Mouse (Mus musculus) 416B (cell line): ENCODE measurements around the gene B4galnt1.
A peak's percentile ranks its signal among the peaks of the same experiment; 100 is the strongest.

Experiments
- DNase-seq: peaks from one replicate; pipeline ENCODE4 v3.0.0; 2011; ENCODE audit warnings: low read depth

B4galnt1 gene

DNA sequence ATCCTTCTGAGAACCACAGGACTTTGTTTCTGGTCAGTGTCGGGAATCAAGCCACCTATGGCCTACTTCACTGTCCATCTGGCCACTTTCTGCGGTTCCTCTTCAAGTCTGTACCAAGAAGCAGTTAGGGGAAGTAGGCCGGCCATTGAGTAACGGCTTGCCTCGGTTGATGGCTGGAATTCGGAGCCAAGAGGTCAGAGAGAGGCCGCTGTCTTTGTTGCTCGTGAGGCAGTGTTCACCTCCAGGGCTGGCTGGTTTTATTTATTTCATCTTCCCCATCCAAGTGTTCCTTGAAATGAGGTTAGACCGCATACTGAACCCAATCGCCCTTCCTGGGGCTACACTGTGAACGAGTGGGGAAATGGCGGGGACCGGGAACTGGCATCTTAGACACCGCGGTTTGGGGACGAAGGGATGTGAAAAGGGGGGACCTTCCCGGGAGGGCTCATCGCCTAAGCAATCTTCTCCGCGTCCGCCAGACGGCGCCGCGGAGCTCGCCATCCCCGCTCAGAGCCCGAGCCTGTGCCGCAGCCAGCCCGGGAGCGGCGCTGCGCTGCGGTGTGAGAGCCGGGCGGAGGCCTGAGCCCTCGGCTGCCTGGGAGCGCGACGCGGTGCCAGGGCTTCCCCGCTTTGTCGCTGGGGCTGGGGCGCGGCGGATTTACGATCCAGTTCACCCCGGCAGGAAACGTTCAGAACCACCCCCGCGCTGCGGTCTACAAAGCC lies at the start of gene B4galnt1:
Gene B4galnt1, plus strand, starts transcription at position 595 of the 723 bp plus-strand sequence.
- peak; percentile 91 for DNase-seq

DNA sequence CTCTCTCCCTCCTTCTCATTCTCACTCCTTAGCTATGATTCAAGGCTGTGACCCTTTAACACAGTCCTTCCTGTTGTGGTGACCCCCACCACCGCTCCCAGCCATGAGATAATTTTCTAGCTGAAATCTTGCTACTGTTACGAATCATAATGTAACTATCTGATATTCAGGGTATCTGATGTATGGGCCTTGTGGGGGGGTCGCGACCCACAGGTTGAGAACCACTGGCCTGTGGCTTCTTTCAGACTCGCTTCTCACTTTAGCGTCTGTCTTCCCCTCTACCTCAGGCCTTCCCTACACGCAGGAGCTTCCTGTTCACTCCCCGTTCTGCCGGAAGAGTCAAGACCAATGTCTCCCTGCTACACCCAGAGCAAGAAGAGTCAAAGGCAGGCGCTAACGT lies 46.6 kb upstream of the B4galnt1 start:
- DNase-seq, result no peak

DNA sequence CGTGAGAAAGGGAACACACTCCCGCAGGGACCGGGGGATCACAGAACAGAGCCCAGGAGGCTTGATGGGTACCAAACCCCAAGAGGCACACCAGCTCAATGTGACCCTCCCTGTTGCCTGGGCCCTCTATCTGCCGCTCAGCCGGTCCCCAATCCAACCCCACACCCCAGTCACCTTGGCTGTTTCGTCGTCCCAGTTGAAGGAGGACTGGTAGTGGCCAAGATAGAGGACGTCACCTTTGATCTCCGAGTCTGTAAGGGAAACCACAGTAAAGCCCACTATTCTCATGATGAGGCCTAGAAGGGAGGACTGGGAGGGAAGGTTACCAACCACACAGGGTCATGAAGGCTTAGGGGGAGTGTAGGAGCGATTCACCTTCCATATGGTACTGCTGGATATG lies 45.8 kb upstream of the B4galnt1 start:
- DNase-seq, result no peak

DNA sequence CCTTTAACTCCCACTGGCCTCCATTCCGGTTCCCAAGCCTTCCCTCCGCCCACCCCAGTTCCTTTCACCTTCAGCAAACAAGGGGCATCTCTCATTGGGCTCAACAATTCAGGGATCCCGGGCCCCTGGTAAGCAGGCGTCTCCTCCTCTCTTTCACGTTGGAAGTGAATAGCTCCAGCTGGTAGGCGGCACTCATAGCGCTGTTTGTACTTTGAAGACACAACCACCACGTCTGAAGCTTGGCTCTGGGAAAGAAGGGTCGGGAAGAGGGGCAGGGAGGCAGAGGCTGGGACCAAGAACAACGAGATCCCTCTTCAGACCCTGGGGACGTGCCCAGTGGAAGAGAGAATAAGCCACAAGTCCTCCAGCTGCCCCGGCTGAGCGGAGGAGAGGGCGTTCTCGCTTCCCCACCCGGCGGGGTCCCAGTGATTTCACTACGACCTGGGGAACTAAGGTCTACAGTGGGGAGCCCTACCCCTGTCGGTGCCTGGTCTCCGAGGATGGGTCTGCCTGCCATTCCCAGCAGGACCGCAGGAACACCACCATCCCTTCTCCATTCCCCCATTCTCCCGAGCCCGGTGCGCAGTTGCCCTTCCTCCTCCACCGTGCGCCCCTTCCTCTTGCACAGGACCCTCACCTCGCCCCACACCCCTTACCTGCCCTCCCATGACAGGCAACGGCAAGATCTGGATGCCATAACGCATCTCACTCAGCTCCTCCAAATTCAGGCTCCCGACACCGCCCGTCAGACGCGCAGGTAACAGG lies 44.5 kb upstream of the B4galnt1 start:
- DNase-seq, result no peak

DNA sequence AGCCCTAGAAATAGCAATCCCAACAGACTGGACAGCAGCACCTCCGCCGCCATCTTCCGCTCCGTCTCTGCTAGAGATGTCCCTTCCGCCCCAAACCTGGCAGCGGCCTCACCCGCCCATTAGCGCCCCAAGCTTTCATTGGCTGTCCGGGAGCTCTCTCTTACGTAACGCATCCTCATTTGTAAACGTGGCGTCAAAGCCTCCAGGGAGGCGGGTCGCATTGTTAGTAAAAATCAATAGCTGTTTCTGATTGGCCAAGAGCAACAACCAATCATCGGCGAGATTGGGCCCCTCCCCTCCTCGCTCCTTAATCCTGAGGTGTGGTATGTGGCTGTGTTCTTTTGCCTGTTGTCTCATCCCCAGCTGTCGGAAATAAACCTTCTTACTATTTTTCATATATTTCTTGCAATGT lies 44.0 kb upstream of the B4galnt1 start, which contains the start of gene Os9:
Gene Os9, minus strand, starts transcription at position 66 of the 412 bp plus-strand sequence.
- DNase-seq, result peak; percentile 99

DNA sequence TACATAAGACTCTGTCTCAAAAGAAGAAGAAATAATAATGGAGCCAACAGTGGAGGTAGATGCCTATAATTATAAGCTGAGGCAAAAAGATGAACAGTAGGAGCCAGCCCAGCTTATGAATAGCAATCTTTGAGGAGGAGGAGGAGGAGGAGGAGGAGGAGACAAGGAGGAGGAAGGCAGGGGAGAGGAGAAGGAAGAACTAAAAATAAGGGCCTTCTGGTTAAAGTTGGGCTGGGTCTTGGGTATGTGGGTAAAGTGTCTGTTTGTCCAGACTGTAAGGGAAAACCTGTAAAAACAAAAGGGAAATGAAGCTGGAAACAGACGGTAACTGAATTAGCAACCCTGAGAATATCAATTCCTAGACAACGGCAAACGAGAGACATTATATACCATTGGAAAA lies 43.0 kb upstream of the B4galnt1 start:
- DNase-seq, result peak; percentile 51

DNA sequence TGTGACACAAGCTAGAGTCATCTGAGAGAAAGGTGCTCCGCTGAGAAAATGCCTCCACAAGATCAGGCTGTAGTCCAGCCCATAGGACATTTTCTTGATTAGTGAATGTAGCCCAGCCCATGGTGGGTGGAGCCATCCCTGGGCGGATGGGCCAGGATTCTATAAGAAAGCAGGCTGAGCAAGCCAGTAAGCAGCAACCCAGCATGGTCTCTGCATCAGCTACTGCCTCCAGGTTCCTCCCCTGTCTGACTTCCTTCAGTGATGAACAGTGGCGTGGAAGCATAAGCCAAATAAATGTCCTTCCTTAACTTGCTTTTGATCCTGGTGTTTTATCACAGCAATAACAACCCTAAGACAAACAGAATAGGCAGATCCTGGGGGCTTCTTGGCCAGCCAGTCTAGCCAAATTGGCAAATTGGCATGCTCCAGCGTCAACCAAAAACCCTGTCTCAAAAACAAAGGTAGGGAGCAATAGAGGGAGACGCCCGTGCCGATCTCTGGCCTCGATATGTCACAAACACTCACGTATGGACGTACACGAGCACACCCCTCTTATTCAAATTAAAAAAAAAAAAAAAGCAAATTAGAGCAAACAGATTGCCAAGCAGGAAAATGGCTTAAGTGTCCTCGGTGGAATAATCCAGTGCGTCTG lies 42.1 kb upstream of the B4galnt1 start:
- DNase-seq, result peak; percentile 89

DNA sequence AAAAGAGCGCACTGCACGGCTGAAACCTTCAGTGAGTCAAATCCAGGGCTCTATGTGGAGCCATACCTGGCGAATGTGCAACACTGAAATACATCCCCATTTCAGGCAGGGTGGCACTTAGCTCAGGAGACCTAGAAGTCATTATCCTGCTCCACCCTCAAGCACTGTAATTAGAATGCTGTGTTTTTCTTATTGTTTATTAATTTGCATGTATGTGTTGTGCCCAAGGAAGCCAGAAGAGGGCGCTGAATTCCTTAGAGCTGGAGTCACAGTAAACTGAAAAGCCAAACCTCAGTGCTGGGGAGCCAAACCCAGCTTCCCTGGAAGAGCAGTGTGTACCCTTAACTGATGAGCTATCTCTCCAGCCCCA lies 41.6 kb upstream of the B4galnt1 start:
- peak; percentile 87 for DNase-seq

DNA sequence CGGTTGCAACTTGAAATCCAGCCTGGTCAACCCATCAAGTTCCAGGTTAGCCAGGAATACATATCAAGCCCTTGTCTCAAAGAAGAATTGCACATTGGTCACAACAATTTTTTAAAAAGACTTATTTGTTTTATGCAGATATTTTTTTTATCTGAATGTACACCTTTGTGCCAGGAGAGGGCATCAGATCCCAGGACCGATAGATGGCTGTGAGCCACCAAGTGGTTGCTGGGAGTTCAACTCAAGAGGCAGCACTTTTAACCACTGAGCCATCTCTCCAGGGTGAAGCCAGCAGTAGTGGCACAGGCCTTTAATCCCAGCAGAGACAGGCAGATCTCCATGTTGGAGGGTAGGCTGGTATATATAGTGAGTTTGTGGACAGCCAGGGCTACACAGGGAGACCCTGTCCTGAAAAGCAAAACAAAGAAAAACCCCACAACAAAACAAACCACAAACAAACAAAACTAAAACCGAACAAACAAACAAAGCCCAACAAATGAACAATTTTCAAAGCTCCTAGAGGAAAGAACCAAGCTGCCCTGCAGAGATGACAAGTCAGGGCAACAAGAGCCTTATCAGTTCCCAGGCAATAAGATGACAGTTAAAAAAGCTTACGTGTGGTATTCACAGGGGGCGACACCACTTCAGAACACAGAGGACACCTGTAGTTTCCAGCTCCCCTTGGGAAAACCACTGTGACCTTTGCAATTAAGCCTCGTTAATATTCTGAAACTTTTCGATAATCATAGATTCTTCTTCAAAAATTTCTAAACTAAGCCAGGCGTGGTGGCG lies 39.6 kb upstream of the B4galnt1 start:
- DNase-seq, result peak; percentile 86

DNA sequence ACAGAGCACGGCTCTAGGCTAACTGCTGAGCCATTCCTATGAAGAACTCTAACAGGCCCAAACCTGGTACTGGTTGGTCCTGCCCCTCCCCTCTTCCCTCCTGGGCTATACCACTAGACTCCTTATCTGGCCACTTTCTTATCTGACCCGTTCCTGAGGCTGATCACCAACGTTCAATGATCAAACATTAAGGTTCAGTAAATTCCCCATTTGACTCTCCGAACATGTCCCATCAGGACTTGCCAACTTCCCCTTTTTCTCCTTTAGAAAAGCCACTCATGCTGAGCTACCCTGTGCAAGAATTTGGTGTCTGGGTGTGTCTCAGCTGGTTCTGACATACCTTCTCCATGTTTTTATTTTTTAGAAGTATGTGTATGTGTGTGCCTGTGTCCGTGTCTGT lies 38.4 kb upstream of the B4galnt1 start:
- DNase-seq, result peak; percentile 70

DNA sequence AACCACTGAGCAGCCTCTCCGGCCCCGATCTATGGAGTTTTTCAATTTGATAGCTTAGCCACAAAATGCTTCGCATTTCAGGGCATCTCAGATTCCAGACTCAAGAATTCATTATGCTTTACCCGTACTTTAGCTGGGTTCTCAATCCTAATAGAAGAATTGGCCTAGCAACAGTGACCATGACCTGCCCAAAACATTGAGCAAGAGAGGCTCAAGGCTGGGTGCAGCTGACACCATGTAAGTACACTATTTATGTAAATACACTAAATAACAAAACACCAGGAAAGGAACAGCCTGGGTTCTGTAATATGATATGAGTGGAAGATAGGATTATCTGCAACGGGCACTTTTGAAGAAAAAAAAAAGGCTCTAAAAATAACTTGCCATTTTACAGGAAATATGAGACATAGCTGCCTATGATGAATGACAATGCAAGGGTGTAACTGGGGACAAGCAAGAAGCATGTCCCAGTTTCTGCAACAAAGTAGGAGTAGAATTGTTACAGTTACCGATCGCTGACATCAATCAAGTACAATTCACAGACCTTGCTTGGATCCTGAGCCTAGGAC lies 37.2 kb upstream of the B4galnt1 start:
- DNase-seq, result peak; percentile 85

DNA sequence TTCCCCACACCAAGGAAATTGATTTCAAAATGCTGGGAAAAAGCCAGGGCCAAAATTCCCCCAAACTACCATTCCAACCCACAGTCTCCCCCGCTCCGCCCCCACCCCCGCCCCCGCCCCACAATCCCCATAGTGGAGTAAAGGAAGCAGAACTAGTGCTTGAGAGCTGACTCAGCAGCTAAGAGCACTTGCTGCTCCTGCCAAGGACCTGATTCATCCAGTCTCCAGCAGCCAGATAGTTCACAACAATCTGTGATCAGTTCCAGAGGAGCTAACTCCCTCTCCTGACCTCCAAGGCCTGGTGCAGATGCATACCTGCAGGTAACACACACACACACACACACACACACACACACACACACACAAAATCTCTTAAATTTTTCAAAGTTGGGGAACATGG lies 35.6 kb upstream of the B4galnt1 start:
- DNase-seq, result peak; percentile 72

DNA sequence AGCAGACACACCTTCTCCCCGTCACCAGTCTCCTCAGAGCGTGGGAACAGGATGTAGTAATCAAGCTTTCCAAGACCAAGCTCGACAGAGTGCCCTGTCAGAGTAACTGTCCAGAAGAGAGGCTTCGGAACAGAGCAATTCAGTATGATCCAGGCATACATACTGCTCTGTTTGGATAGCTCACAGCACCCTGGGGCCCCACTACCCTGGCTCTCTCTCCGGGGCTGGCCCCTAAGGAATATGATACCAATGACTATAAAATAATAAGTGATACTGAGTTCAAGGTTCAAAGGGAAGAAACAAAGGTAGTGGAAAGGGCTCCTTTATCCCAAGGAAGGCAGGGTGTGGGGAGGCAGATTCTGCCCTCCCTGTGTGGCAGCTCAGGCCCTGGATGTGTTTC lies 32.6 kb upstream of the B4galnt1 start:
- DNase-seq, result no peak

DNA sequence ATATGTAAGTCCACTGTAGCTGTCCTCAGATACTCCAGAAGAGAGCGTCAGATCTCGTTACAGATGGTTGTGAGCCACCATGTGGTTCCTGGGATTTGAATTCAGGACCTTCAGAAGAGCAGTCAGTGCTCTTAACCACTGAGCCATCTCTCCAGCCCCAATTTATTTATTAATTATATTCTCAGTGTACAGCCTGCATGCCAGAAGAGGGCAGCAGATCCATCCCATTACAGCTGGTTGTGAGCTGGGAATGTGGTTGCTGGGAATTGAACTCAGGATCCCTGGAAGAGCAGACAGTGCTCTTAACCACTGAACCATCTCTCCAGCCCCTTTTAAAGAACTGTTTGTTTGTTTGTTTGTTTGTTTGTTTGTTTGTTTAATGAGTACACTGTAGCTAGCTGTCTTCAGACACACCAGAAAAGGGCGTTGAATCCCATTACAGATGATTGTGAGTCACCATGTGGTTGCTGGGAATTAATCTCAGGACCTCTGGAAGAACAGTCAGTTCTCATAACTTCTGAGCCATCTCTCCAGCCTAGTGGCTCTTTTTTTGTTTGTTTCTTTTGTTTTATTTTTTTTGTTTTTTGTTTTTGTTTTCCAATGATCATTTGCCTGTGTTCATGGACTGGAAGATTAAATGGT lies 30.5 kb upstream of the B4galnt1 start:
- DNase-seq, result peak; percentile 76

DNA sequence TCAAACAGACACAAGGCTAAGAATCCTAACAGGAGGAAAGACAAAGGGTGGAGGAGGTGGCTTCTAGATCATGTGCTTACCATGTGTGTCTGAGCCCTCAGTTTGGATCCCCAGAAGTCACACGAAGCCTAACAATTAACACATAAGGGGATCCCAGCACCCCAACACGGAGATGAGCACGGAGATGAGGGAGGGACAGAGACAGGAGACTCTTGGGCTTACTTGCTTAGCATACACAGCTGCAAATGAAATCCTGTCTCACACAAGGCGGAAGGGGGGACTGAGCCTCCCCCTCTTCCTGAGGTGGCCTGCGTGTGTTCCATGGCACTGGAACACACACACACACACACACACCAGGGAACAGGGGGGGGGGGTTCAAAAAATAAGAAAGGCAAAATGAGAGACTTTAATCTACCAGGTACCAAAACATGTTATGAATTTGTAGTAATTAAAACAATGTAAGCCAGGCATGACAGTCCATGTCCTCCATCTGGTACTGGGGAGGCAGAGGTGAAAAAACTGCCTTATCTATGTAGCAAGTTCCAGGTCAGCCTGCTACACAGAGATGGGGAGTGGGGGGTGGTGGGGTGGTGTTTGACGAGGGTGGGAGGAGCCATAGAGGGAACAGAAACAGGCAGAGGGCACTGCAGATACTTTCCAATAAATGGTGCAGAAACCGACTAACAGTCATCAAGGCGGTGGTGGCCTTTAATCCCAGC lies 29.7 kb upstream of the B4galnt1 start:
- peak; percentile 92 for DNase-seq

DNA sequence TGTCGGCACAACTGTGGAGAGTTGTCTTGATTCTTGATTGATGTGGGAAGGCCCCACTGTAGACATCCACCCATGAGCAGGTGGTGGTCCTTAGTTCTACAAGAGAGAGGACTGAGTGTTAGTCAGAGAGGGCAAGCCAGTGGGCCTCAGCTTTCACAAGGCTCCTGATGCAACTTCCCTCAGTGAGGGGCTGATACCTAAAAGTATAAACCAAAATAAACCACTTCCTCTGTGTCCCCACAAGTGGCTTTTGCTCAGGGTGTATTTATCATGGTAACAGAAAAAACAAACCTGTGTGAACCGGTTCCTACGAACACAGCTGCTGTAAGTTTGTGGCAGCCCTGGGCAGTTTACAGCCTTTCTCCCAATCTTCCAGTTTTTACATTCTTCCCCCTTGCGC lies 28.5 kb upstream of the B4galnt1 start:
- DNase-seq, result peak; percentile 96

DNA sequence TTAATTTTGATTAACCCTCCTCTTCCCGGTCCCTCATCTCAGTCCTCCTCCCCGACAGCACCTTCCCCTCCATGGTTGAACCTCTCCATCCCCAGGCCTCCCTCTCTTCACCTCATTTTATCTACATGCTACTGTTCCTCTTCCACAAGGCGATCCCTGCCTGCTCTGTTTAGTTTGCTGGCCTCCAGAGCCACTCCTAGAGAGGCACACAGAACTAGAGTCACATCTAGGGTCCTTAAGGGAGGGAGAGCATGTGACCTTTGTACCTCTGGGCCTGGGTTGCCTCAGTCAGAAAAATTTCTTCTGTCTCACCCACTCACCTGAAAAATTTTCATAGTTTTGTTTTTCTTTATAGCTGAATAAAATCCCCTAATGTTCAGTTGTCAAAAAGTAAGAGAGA lies 27.1 kb upstream of the B4galnt1 start:
- no peak for DNase-seq

DNA sequence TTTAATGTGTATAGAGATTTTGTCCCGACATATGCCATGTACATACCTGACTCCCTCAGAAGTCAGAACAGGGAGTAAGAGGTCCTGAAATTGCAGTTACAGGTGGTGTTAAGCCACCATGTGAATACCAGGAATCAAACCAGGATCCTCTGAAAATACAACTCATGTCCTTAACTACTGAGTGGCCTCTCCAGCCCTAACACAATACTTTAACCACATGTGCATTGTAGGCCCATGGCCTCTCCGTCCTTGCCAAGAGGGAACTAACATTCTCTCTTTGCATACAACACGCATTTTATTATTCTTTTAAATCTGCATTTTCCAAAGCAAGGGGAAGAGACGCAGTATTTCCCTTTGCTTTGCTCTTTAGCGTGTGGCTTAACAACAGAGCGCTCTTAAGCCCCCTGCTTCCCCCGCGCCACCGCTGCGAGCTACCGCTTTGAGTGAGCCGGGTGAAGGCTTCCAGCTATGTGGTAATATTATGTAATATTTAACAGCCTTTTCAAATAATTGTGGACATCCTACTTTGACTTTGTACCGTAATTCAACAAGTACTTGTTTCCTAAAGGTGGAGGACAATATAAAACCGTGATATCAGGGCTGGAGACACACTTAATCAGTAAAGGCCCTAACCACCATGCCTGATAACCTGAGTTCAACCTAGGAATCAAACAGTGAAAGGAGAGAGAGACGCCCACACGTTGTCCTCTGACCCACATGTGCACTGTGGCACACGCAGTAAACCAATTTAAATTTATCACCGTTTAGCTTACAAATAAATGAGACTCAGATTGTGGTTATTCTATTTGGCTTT lies 26.5 kb upstream of the B4galnt1 start:
- DNase-seq, result no peak

DNA sequence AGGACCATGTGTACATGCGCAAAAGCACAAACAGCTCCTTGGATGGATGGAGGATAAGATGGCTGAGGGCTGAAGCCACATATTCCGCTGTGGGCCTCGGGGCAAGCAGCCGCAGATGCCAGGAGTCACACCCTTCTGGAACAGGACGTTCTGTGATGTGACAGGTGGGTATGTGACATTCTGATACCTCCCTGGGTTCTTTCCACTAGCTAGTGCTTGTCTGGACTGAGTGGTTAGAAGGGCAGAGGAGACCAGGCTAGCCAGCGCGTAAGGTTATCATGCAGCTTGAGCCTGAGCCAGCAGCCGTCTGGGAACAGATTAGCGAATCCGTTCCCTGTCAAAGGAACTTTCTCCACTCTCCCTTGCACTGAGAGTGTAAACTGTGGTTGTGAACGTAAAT lies 24.1 kb upstream of the B4galnt1 start:
- DNase-seq, result no peak

DNA sequence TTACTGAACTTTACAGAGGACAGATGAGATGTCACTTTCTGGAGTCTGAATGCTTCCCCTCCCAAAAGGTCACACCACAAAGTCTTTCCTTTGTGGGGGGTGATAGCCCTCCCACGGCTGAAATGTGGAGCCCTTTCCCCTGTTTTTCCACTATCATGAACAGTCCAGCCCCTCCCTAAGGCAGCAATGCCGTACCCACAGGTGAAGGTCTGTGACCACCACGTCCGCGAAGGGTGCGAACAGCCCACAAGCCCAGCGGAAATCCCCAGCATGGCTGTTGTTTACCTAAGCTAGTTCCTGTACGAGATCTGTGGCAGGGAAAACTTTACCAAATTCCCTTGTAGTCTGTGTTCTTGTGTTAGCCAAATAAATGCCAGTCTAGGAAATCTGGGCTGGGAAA lies 23.5 kb upstream of the B4galnt1 start:
- no peak for DNase-seq
